Mouse (Mus musculus) E14TG2a.4 (cell line): ENCODE results near the gene Orc5.
A peak's percentile ranks its signal among the peaks of the same experiment; 100 is the strongest.

Experiments
- H3K27me3 ChIP-seq: 2 replicates; pipeline ENCODE4 v1.6.1; 2014; ENCODE audit warnings: low read length, control low read depth; ENCODE audit not compliant: insufficient read depth
- H3K36me3 ChIP-seq: 2 replicates; pipeline ENCODE4 v1.6.1; 2014; ENCODE audit warnings: low read length, control low read depth; ENCODE audit not compliant: insufficient read depth
- H3K4me1 ChIP-seq: replicated peaks from 2 replicates; pipeline ENCODE4 v1.6.1; 2014; ENCODE audit warnings: low read depth, low read length, control low read depth
- H3K4me3 ChIP-seq: replicated peaks from 2 replicates; pipeline ENCODE4 v1.5.1; 2014; ENCODE audit warnings: mild to moderate bottlenecking, low read length
- H3K9me3 ChIP-seq: 2 replicates; pipeline ENCODE4 v1.6.1; 2014; ENCODE audit warnings: low read length, control low read depth
- CTCF ChIP-seq: conservative IDR thresholded peaks from 2 replicates; pipeline ENCODE4 v1.5.1; 2014; ENCODE audit warnings: low read length
- NANOG ChIP-seq: IDR thresholded peaks from 2 replicates; pipeline ENCODE4 v1.6.1; 2014; ENCODE audit warnings: borderline replicate concordance, low read length, mixed read lengths
- POU5F1 ChIP-seq: IDR thresholded peaks from 2 replicates; pipeline ENCODE4 v1.6.1; 2014; ENCODE audit warnings: low read length, borderline replicate concordance

Orc5 gene

DNA sequence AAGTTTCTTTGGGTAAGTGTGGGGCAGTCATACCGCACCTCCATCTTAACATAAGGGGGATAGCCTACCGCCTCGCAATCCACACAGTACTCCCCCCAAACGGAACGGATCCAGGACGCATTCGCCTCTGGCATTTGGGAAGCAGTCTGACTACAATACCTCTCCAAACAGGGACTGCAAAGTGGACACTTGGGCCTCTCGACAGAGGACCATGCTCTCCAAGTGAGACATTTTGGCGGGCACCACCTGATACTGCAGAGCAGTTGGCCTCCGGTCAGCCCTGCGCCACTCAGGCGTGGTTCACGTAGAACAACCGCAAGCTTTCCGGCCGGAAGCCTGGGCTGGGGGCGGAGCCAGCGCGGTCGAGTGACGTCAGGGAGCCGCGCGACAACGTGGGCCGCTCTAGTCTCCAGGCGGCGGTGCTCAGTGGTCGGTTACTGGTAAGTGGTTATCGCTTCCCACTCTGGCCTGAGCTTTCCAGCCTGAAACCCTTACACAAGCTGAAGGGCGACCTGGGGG lies at the start of gene Orc5:
Gene Orc5, minus strand, starts transcription at position 397 of the 519 bp plus-strand sequence.
- Histone ChIP-seq H3K4me1 (peaks cover 39% of the 10 kb centered on the region), H3K27me3 (no peaks in the 10 kb centered on the region), H3K36me3 (peaks cover 36% of the 10 kb centered on the region), H3K9me3 (peaks cover 13% of the 10 kb centered on the region), H3K4me3 (peak within 1 kb of the TSS; percentile 96)
- TF ChIP-seq POU5F1 (no peak), NANOG (no peak), CTCF (no peak)

DNA sequence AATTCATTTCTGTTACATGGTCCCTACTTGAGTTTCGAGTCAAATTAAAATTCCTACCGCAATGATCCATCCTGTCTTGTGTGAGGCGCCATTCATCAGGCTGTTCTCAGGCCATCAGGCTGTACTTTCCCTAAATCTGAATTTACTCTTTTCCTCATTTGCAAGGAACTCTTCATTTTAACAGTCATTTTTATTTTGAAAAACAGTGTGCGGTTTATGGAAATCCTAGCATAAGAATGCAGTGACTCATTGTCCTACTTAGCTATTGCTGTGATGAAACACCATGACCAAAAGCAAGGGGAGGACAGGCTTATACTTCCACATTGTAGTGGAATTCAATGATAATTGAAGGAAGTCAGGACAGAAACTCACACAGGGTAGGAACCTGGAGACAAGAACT lies 46.8 kb upstream of the Orc5 start:
- Histone ChIP-seq H3K27me3 (no peaks in the 10 kb centered on the region), H3K4me1 (no peaks in the 10 kb centered on the region), H3K9me3 (peaks cover 6% of the 10 kb centered on the region), H3K4me3 (no peak overlapping the region), H3K36me3 (no peaks in the 10 kb centered on the region)
- TF ChIP-seq POU5F1 (no peak), NANOG (no peak), CTCF (no peak)

DNA sequence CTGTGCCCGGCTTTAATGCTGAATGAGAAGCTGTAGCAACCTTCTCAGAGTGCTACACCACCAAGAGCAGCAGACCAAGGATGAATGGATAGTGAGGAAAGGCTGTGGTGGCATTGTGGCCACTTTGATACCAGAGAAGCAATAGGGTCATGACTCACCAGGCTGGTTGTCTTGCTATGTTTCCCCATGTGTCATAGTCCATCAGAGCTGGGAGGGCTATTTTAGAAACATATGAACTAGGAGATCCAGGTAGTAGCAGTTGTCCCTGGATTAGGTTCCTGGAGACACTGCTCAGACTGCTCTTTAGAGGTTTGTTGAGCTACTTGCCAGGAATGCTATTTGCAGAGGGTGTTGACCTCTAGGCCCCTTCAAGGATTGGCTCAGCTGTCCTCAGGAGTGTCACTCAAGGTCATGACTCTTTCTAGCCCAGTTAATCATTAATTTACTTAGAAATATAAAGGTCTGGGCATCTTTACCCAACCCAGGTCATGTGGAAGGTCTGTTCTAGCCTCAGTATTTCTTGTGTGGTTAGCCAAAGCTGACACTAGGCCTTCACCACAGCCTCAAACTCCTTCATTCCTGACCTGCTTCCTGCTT lies 39.2 kb upstream of the Orc5 start:
- Histone ChIP-seq H3K4me3 (no peak overlapping the region), H3K4me1 (peaks cover 4% of the 10 kb centered on the region; the same call in 1 of the 2 replicates), H3K27me3 (no peaks in the 10 kb centered on the region), H3K9me3 (peaks cover 6% of the 10 kb centered on the region), H3K36me3 (no peaks in the 10 kb centered on the region)
- TF ChIP-seq POU5F1: no peak
- no peak for TF ChIP-seq NANOG
- no peak for TF ChIP-seq CTCF

DNA sequence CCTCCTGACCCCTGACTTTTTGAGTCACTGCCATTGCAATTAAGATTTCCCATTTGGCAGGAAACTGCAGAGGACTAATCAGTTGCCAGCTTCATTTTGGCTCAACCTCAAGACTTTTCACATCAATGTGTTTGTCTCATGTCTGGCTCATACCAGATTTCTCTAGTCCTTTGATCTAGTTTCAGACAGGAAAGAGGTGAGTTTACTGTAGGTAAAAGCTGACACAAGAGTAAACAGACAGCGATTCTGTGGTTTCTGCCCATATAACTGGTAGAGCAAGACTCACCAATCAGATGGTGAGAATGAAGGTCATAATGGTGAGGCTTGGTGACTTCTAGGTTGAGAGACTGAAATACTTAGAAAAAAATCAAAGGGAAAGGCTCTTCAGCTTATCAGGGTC lies 37.3 kb upstream of the Orc5 start:
- Histone ChIP-seq H3K9me3 (peaks cover under 1% of the 10 kb centered on the region; the same call in 1 of the 2 replicates), H3K4me3 (no peak overlapping the region), H3K36me3 (no peaks in the 10 kb centered on the region), H3K4me1 (peaks cover 4% of the 10 kb centered on the region; the same call in 1 of the 2 replicates), H3K27me3 (no peaks in the 10 kb centered on the region)
- TF ChIP-seq POU5F1 (no peak), NANOG (no peak), CTCF (no peak)

DNA sequence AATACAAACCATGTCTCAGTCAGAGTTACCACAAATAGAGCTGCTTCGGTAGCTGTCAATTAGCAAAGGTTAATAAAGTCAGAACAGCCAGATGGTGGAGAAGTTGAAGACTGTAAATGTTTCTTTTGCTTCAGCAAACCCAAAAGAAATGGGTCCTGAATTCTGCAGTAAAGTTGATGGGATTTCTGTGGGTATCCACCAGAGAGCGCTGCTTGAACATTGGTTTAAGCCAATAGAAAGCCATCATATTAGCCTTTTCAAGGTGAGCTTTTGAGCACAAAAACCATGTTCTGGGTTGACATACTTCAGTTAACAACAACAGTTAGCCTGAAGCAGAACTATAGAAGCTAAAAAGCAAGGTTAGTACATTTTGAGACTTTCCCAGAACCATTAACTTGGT lies 34.3 kb upstream of the Orc5 start:
- no peak for TF ChIP-seq POU5F1
- peak; percentile 45 for TF ChIP-seq CTCF
- TF ChIP-seq NANOG: no peak
- no peaks in the 10 kb centered on the region for H3K27me3 ChIP-seq
- H3K4me3 ChIP-seq: no peak overlapping the region
- peaks cover 8% of the 10 kb centered on the region; the same call in 1 of the 2 replicates for H3K4me1 ChIP-seq
- no peaks in the 10 kb centered on the region for H3K36me3 ChIP-seq
- H3K9me3 ChIP-seq: no peaks in the 10 kb centered on the region

DNA sequence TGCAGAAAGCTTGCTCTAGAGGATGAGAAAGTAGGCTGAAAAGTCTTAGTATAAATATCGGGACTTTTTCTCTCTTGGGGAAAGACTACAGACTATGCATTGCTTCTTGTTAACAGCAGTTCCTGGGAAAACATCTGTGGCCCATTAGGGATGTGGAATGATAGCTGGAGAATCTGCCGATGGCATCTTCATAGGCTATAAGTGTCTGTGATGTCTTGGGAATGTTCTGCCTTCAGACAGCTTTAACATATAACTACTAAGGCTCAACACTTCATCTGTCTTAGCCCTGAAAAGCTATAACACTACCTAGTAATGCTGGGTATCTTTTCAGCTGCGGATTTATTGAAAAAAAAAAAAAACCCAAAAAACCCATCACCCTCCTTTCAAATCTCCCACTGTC lies 27.8 kb upstream of the Orc5 start:
- Histone ChIP-seq H3K27me3 (no peaks in the 10 kb centered on the region), H3K4me1 (peaks cover 41% of the 10 kb centered on the region)
- TF ChIP-seq NANOG (no peak), CTCF (no peak), POU5F1 (no peak)

DNA sequence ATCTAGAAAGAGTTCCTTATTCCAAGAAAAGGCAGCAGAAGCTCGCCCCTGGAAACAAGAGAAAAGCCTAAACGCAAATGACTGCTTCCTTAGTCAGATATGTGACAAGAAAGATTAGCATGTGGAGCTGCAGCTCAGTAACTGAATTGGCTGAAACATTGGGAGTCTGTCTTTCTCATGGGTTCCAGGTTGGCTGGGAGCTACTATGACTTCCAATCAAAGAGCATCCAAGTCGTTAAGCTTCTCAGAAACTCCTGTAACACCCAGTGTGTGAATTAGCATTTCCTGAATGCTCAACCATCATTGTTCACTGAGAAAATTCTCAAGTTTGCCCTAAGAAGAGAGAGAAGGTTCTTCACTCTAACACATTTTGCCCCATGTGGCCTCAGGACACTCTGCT lies 24.5 kb upstream of the Orc5 start:
- no peaks in the 10 kb centered on the region for H3K36me3 ChIP-seq
- H3K4me1 ChIP-seq: peaks cover 39% of the 10 kb centered on the region
- TF ChIP-seq NANOG: 0 out of 2 replicates have a peak, but pooled peaks have one; percentile 37
- no peak for TF ChIP-seq POU5F1
- no peak for TF ChIP-seq CTCF
- no peaks in the 10 kb centered on the region for H3K27me3 ChIP-seq
- H3K9me3 ChIP-seq: peaks cover 4% of the 10 kb centered on the region; the same call in 1 of the 2 replicates
- peak overlapping the region; percentile 41; the same call in 1 of the 2 replicates for H3K4me3 ChIP-seq

More for the DNA sequence above, 27.8 kb upstream of the Orc5 start:
- H3K36me3 ChIP-seq: no peaks in the 10 kb centered on the region
- peaks cover 4% of the 10 kb centered on the region; the same call in 1 of the 2 replicates for H3K9me3 ChIP-seq
- H3K4me3 ChIP-seq: no peak overlapping the region

DNA sequence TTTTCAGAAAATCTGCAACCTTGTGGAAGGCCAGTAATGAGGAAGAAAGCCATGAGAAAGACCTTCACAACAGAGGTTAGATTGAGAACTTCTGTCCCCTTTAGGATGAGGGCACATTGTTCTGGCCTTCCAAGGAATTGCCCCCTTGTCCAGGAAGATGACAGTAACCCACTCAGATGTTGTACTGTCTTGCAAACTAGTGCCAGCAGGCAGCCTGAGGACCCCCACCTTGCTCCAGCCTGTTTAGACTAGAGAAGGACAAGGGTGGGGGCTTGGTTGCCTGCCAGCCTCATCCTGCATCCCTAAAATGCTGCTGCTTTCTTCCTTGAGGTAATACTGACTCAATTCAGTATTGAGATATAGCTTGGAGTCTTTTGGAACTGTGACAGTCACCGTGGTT lies 23.9 kb upstream of the Orc5 start:
- Histone ChIP-seq H3K4me3 (peak overlapping the region; percentile 41), H3K36me3 (no peaks in the 10 kb centered on the region), H3K9me3 (peaks cover 4% of the 10 kb centered on the region; the same call in 1 of the 2 replicates), H3K27me3 (no peaks in the 10 kb centered on the region), H3K4me1 (peaks cover 39% of the 10 kb centered on the region)
- TF ChIP-seq POU5F1 (0 out of 2 replicates have a peak, but pooled peaks have one; percentile 19), CTCF (no peak)

DNA sequence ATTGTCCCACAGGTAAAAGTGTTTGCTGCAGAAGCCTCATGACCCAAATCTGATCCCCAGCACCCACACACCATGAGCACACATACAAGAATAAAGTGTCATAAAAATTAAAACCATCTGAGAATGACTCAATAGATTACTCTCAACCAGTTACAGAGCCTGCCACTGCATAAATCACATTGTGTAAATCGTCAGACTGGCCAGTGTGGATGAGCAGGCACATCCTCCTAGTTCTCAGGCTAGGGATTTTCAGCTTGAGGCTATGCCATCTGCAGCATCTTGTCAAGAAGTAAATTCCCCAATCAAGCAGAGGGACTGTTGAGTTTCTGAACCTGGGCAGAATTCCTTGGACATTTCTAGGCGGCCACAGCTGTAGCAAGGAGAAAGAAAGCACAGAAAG lies 23.5 kb upstream of the Orc5 start:
- no peaks in the 10 kb centered on the region for H3K27me3 ChIP-seq
- no peak for TF ChIP-seq NANOG
- no peak for TF ChIP-seq CTCF
- TF ChIP-seq POU5F1: no peak

More for the DNA sequence above, 23.5 kb upstream of the Orc5 start:
- Histone ChIP-seq H3K4me1 (peaks cover 39% of the 10 kb centered on the region), H3K36me3 (no peaks in the 10 kb centered on the region), H3K9me3 (peaks cover 4% of the 10 kb centered on the region; the same call in 1 of the 2 replicates), H3K4me3 (peak overlapping the region; percentile 41; the same call in 1 of the 2 replicates)
